Mouse (Mus musculus) brain, embryonic 14.5 days (tissue): ENCODE measurements around the gene Prlh.

Source experiments
- CTCF ChIP-seq: fragments of 200-500 bp; IDR thresholded peaks from 2 replicates; pipeline ENCODE4 v1.5.1; 2012; ENCODE audit warnings: inconsistent platforms, mild to moderate bottlenecking, moderate library complexity, borderline replicate concordance; ENCODE audit not compliant: insufficient read depth, insufficient read length; ENCODE audit errors: extremely low read depth
- POLR2A ChIP-seq: fragments of 200-500 bp; IDR thresholded peaks from 2 replicates; pipeline ENCODE4 v1.6.1; 2012; ENCODE audit warnings: mild to moderate bottlenecking, inconsistent platforms, borderline replicate concordance; ENCODE audit not compliant: poor library complexity, insufficient read depth, insufficient read length, severe bottlenecking; ENCODE audit errors: extremely low read depth

DNA sequence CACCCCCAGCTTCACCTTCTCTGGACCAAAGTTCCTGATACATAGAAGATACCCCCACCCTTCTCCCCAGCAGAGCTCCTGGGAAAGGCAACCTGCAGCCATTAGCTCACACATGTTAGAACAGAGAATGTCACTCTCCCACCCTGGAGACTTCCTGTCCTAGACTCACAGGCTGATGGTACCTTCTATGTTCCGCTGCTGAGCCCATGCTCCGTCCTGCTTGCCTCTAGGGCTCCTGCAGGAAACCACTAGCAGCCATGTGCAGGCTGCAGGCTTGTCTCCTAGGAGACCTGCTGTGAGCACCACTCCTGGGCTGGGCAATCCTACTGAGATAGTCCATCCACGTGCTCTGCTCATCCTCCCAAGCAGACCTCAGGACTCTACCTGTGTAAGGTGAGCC, 49.7 kb downstream of the Prlh start:
- TF ChIP-seq POLR2A: no peak
- TF ChIP-seq CTCF: no peak
